Mouse (Mus musculus) spleen, adult 2 months (tissue): ENCODE data around the gene Dlgap3.

ENCODE experiments used
- CTCF ChIP-seq: fragments of 200-500 bp; IDR thresholded peaks from 2 replicates; pipeline ENCODE4 v1.5.1; 2011; ENCODE audit warnings: mild to moderate bottlenecking, inconsistent platforms; ENCODE audit not compliant: insufficient read depth, insufficient read length, insufficient replicate concordance; ENCODE audit errors: extremely low read depth
- POLR2A ChIP-seq: fragments of 200-500 bp; IDR thresholded peaks from 2 replicates; pipeline ENCODE4 v1.6.1; 2011; ENCODE audit warnings: low read depth, low read length, inconsistent platforms

GRCm38 (mm10) chr4:127249701-127250349 lies 80.8 kb downstream of the Dlgap3 start:
- TF ChIP-seq POLR2A (no peak), CTCF (peak; percentile 85; the same call in 1 of the 2 replicates)
